Mouse (Mus musculus) testis, adult 2 months (tissue): ENCODE data around the gene Zscan10.
A peak's percentile ranks its signal among the peaks of the same experiment; 100 is the strongest.

Experiments used
- CTCF ChIP-seq: fragments of 200-500 bp; IDR thresholded peaks from 2 replicates; pipeline ENCODE4 v1.5.1; 2012; ENCODE audit warnings: low read depth, mild to moderate bottlenecking, inconsistent platforms, low read length, moderate library complexity; ENCODE audit not compliant: control insufficient read depth, insufficient read depth, insufficient replicate concordance
- POLR2A ChIP-seq: fragments of 200-500 bp; IDR thresholded peaks from 2 replicates; pipeline ENCODE4 v1.6.1; 2012; ENCODE audit warnings: low read depth, mild to moderate bottlenecking, inconsistent platforms, low read length, moderate library complexity; ENCODE audit not compliant: control insufficient read depth

DNA sequence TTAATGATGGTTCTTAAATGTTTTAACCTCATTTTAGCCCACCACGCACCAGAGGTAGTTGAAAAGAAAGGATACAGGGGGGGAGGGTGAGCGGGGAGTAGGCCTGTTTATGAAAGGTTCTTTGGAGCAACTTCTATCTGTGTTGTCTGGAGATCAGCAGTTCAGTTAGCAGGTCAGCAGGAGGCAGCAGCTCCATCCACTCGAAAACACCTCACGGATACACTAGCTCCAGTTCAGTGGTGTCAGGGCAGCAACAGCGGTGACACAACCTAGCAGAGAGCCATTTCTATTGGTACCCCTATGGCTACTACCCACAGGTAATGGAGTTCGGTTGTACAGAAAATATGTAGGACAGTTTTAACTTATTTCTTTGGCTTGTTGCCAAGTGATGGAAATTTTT lies 30.6 kb upstream of the Zscan10 start:
- TF ChIP-seq POLR2A: no peak
- peak; percentile 61; the same call in 1 of the 2 replicates for TF ChIP-seq CTCF
